Mouse (Mus musculus): ENCODE data around the gene Hspa1a.
"Not testable (repeated sequence)": the region's sequence is repeated elsewhere in the genome, so short reads cannot be mapped to it uniquely, and the experiment has no call there.

The Hspa1a gene

DNA sequence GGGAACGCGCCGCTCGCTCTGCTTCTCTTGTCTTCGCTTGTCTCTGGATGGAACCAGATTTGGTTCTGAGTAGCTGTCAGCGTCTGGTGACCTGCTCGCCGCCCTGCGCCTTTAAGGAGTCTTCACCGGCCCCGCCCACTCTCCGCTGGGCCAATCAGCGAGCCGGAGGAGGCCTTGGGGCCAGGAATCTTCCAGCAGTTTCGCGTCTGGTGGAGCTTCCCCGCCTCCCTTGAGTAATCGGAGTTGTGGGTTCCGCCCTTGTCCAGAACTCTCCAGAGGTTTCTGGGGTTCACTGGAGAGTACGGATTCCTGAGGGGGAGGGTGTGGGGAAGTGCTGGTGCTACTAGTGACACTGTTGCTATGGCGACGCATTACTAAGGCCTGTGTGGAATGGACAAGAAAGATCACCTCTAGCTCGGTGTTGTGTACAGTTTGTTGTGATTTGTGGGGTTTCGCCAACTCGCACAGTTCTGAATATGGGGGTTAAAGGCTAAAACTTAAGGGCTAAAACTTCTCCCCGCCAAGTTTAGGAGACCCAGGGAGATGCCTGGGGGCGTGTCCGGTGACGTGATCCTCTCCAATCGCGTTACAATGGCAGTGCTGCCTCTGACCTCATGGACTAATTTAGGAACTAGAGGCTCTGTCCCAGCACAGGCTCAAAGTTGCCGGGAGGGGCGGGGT, at the start of gene Hspa1a, which contains the start of gene Hspa1l:
TSS of gene Hspa1a (minus strand) at position 88 of the 681 bp plus-strand sequence.
TSS of gene Hspa1l (plus strand) at position 635 of the 681 bp plus-strand sequence.
- DNase-seq (ENCODE audit: low read depth in 1 of 2, low spot score in 2 of 2): peak; percentile 83 to 84

DNA sequence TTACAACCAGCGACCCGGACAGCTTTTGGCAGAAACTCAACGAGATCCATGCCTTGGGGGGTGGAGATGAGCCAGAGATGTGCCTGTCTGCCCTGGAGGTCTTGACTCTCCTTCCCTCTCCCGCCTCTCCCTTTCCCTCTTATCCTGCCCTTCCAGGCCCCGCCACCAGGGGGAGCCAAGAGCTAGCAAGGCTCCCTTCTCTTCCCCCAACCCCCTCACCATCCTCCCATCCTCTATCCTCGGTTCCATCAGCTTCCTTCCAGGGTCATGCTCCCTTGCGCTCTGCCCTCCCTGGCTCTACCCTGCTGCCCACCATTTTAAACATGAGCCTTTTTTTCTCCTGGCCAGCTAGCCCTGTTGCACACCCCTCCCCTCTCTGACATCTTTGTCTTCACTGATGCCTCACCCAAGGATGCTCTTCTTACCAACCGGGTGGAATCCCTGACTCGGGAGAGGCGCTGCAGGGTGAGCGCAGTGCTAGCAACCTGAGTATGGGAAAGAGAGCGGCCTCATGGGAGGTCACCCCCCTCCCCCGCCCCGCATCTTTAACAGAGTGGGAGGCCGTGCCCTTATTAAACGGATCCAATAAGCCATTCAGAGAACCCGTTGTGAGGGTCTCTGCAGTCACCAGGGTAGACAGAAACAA, 49.3 kb upstream of the Hspa1a start:
- DNase-seq (ENCODE audit: low read depth in 1 of 2, low spot score in 2 of 2): peak; percentile 53 to 73

DNA sequence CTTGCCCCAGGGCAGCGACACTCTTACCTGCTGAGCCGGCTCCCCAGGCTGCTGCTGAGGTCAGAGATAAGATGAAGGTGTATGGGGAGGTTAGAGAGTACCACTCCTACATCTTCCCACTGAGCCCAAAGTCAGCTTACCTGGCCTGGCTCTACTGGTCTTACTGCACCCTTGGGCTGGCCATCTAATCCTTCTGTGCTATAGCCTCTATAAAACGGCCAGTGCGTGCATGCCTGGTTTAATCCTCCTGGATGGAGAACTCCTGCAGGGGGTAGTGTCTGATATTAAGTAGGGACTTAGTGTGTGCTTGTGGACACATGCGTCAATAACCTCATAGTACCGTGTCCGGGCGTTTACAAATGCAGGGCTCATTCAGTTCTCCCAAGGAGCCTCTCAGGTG, 48.6 kb upstream of the Hspa1a start:
- DNase-seq (ENCODE audit: low read depth in 1 of 2, low spot score in 2 of 2): no peak

DNA sequence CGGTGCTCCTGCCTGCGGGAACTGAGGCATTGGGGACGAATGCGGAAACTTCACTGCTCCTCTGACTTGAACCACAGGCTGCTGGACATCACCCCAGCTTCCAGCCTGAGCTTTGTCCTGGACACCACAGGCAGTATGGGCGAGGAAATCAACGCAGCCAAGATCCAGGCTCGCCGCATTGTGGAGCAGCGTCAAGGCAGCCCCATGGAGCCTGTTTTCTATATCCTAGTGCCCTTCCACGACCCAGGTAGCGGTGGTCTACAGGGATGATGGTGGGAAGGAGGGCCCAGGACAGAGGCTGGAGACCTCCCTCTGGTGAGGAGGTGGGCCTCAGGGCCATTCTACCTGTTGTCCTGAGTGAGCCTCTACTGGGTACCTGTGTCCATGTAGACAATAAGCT, 47.9 kb upstream of the Hspa1a start:
- DNase-seq (ENCODE audit: low read depth in 1 of 2, low spot score in 2 of 2): no peak

DNA sequence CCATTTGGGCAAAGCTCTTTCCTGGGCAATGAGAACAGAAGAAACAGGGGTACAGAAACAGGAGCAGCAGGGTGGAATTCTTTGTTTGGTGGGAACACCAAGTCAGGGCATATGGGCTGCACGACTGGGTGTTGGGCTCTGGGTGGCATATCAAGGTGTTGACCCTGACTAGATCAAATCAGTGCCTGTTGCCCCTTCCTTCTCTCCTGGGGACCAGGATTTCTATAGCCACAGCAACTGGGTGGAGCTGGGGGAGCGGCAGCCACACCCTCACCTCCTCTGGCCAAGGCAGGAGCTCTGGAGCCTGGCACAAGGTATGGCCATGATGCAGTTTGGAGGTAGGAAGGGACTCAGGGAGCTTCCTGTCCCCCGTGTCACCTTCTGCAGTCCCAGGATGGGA, 46.2 kb upstream of the Hspa1a start:
- DNase-seq (ENCODE audit: low read depth in 1 of 2, low spot score in 2 of 2): no peak

DNA sequence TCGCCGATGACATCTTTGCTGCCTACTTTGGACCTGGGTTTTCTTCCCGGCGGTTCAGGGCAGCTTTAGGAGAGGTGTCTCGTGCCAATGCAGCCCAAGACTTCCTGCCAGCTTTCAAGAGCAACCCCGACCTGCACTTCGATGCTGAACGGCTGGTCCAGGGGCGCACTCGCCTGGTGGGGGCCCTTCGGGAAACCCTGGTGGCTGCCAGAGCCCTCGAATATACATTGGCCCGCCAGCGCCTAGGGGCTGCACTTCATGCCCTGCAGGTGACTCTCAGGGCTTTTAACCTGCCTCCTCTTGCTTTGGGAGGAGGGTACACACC, 45.7 kb upstream of the Hspa1a start:
- DNase-seq (ENCODE audit: low read depth in 1 of 2, low spot score in 2 of 2): no peak

DNA sequence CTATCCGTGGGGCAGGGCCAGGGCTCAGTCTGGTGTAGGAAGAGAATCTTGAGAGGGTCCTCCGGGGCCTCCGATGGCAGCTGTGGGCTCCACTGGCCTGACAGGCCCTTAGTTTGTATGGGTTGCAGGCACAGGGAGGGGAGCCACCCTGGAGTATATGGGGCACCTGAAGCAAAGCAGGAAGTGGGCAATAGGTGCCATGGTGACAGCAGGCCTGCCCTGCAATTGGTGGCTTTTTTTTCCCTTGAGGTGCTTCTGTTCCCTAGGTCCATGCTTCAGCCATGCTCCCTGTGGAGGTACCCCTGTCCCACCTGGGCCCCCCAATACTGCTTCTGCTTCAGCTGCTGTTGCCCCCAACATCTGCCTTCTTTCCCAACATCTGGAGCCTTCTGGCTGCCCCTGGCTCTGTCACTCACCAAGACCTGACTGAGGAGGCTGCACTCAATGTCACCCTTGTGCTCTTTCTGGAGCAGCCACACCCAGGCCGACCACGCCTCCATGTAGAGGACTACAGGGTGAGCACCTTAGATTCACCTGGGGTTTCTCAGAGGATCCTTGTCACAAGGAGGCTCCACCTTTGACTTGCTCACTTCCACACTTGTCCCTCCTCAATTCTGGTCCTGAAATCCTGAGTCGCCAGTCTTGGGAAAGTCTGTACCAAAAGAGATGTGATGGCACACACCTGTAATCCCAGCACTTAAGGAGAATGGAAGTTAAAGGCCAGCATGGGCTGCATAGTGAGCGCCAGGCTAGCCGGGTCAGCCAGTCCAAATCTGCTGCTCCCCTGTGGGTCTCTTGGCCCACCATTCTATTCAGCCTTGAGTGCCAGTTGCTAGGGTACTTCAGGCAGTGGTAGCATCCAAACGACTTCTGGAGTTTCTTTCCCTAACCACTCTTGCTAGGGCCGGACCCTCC, 45.1 kb upstream of the Hspa1a start:
- no peak for DNase-seq (ENCODE audit: low read depth in 1 of 2, low spot score in 2 of 2)

DNA sequence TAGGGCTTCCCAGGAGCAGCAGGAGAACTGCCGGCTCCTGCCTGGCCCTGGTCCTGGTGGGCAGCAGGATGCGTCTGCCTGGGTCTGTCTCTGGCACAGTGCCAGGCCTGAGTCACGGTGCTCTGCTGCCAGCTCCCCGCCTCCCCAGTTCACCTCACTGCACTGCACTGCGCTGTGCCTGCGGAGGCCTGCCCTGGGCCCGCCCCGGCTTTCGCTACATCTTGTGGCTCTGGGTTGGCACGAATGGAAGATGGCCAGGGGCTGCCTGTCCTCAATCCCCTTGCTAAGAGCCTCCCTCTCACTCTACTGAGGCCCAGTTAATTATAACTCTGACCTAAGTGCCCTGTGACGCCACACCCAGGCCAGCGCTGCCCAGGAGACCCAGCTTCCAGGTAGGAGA, 44.4 kb upstream of the Hspa1a start, which contains the start of gene Vwa7:
TSS of gene Vwa7 (plus strand) at position 204 of the 400 bp plus-strand sequence.
- no peak for DNase-seq (ENCODE audit: low read depth in 1 of 2, low spot score in 2 of 2)

DNA sequence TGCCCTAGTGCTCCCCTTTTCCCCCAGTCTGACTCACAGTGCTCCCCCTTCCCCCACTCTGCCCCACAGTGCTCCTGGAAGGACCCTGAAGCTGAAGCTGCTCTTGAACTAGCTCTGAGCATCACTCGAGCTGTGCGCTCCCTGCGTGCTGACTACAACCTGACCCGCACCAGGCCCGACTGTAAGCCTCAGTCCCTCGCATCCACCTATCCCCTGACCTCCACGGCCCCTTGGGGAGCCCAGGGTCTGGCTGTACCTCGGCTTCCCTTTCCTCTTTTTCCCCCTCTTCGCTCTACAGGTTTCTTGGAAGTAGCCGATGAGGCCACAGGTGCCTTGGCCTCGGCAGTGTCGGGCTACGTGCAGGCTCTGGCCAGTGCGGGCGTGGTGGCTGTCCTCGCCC, 43.3 kb upstream of the Hspa1a start:
- no peak for DNase-seq (ENCODE audit: low read depth in 1 of 2, low spot score in 2 of 2)

DNA sequence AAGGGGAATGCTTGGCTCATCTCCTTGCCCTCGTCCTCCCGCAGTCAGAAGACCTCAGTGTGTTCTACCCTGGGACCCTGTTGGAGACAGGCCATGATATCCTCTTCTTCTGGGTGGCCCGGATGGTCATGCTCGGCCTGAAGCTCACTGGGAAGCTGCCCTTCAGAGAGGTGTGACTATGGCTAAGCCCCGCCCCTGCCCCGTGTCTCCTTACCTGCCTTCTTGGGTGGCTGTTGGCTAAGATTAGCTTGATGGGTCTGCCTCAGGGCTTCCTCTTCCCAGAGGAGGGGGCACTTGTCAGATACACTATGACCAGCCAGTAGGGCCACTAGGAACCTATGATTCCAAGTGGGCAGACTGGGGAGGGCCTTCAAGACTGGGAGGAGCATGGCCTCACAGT, 41.3 kb upstream of the Hspa1a start:
- no peak for DNase-seq (ENCODE audit: low read depth in 1 of 2, low spot score in 2 of 2)

DNA sequence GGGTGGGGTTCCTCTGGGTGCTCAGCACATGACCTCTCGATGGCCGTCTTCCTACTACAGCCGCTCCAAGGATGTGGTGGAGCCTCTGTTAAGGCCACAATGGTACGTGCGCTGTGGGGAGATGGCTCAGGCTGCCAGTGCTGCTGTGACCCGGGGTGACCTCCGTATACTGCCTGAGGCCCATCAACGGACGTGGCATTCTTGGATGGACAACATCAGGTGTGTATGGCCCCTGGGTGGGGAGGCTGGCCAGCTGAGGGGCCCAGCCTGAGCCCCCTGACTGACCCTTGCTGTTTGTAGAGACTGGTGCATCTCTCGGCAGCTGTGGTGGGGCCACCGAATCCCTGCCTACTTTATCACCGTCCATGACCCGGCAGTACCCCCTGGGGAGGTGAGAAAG, 40.5 kb upstream of the Hspa1a start:
- no peak for DNase-seq (ENCODE audit: low read depth in 1 of 2, low spot score in 2 of 2)

DNA sequence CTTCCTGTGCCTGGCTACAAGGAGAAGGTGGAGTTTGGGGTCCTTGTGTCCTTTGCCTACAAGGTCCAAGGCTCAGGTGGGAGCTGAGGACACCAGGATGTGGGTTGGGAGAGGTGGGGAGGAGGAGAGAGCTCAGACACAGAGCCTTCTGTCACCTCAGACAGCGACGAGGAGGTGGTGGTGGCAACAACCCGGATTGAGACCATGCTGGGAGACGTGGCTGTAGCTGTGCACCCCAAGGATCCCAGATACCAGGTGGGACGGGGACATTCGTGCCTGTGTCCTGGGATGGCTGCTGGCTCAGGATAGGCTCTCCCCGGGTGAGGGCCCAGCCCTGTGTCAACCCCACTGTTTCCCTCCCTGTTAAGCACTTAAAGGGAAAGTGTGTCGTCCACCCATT, 39.5 kb upstream of the Hspa1a start:
- DNase-seq (ENCODE audit: low read depth in 1 of 2, low spot score in 2 of 2): no peak

DNA sequence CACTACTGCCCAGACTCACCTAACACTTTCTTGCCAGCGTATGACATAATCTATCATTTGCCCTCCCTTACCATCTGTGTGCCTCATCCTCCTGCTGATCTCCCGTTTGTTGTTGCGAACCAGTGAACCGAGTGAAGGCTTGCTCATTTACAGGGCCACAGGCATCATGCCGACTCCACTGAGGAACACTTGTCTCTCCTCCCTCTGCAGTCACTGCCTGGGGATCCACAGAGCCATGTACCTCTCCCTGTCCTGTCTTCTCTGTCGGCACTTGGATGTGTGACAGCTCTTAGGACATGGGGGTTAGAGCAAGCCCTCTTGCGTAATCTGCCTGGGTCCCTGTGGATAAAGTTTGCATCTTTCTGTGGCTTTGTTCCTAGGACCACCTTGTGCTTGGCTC, 37.6 kb upstream of the Hspa1a start:
- DNase-seq (ENCODE audit: low read depth in 1 of 2, low spot score in 2 of 2): no peak

DNA sequence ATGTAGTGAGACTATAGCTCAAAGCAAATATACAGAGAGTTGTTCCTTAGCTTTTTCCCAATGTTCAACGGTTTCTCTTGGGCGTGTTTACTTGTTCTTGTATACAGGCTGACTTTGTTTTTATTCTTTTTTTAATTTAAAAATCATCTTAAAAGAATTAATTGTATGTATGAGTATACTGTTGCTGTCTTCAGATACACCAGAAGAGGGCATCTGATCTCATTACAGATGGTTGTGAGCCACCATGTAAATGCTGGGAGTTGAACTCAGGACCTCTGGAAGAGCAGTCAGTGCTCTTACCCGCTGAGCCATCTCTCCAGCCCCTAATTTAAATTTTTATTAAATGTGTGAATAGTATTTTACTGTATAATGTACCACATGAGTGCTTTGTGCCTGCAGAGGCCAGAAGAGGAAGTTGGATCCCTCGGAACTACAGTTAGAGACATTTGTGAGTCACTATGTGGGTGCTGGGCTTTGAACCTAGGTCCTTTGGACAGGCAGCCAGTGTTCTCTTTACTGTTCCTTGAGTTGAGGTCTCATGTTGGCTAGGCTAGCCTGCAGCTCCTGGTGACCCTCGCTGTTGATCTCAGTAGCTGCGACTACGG, 35.5 kb upstream of the Hspa1a start:
- DNase-seq (ENCODE audit: low read depth in 1 of 2, low spot score in 2 of 2): no peak

DNA sequence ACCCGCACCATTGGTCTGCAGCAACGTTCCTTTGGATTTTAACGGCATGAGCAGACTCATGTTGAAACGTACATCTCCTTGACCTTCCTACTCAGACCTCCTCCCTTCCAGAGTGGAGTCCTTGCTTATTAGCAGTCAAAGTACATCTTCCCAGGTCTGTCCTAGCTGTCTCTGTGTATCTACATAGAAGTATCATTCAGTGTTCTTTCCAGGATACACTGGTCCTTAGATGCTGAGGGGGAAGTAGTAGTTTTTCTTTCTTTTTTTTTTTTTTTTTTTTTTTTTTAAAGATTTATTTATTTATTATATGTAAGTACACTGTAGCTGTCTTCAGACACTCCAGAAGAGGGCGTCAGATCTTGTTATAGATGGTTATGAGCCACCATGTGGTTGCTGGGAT, 33.9 kb upstream of the Hspa1a start:
- DNase-seq (ENCODE audit: low read depth in 1 of 2, low spot score in 2 of 2): not testable (repeated sequence)

DNA sequence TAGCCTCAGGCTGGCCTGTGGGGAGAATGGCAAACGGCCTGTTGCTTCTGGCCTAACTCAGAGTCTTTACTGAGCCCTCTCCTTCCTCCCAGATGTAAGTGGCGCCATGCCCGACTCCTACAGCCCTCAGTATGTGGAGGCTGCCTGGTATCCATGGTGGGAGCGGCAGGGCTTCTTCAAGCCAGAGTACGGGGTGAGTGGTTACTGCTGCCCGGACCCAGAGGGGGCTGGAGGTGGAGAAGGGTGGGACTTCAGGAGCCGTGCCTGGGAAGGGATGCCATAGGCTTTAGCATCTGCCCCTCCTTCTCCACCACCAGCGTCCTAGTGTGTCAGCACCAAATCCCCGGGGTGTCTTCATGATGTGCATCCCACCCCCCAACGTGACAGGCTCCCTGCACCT, 33.2 kb upstream of the Hspa1a start:
- no peak for DNase-seq (ENCODE audit: low read depth in 1 of 2, low spot score in 2 of 2)

DNA sequence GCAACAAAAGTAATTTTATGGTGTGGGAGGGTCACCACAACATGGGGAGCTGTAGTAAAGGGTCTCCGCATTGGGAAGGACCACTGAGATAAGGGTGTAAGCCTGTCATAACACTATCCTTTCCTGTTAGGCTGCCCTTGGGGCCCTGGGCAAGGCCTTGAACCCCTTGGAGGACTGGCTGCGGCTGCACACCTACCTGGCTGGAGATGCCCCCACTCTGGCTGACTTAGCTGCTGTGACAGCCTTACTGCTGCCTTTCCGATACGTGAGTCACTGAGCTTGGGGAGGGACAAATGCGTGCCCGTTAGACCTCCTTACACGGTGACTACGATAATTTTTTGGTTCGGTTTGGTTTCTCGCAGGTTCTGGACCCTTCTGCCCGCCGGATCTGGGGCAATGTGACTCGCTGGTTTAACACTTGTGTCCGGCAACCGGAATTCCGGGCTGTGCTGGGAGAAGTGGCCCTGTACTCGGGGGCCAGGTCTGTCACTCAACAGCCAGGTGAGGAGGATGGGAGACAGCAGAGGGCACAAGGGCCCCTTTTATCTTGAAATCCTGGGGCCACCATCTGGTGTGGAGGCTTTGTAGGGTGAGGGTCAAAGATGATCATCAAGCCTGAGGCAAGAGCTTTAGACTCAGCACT, 32.2 kb upstream of the Hspa1a start:
- DNase-seq (ENCODE audit: low read depth in 1 of 2, low spot score in 2 of 2): no peak

DNA sequence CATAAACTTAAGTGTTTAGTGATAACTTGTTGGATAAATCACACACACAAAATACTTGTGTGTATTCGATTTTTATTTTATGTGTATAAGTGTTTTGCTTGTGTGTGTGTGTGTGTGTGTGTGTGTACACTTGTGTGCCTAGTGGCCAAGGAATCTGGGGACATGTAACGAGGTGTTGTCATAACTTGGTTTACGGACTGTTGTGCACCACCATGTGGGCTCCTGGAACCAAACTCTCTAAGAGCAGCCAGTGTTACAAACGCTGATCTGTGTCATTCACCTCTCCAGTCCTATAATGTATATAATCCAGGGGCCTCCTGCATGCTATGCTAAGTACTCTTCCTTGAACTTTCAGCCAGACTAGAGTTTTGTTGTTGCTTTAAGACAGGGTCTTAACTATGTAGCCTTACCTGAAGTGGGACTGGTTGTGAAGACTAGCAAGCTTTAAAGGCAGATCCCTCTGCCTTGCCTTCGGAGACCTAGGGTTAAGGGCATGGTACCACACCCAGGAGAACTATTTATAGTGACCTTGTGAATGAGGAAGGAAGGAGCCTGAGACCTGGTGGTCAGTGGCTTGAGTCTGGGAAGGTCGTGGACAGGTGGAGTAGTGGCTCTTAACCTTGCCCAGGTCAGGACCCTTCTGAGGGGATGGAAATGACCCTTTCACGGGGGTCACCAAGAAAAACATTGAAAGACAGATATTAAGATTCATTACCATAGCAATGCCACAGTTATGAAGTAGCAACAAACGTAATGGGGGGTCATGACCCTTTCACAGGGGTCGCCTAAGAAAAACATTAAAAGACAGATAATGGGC, 31.3 kb upstream of the Hspa1a start:
- DNase-seq (ENCODE audit: low read depth in 1 of 2, low spot score in 2 of 2): no peak

DNA sequence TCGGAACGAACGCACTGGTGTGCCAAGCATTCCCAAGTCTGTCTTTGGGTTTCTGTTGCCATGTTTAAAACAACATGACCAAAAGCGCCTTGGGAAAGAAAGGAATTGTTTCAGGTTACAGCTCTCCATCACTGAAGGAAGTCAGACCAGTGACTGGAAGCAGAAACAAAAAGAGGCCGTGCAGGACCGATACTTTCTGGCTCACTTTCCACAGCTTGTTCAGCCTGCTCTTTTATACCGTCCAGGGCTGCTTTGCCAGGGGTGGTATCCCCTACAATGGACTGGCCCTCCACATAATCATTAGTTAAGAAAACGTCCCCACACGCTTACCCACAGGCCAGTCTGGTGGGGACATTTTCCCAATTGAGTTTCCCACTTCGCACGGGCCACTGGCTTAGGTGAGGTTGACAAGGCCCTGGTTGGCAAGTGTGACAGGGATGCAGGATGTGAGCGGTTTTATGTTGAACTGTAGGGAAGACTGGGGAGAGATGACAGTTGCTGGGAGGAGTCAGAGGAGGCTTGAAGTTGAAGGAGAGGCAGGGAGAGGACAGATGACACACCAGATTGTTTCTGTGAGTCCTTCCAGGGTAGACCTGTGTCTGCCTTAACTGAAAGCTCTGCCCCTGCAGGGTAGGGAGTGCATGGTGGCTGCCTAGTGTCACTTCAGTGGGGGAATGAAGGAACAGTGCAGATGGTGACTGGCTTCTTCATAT, 30.4 kb upstream of the Hspa1a start:
- DNase-seq (ENCODE audit: low read depth in 1 of 2, low spot score in 2 of 2): no peak
